Mouse (Mus musculus) myocyte (in vitro differentiated cells): ENCODE measurements at regions not wholly inside any gene's neighbourhood (a gene's known extent, or its start where the extent isn't known, plus 50 kb on each side); places are given as distances from the start of the nearest gene placed in this dataset.

Experiments
- H3K27me3 ChIP-seq: one replicate; pipeline ENCODE4 v1.6.1; 2011; ENCODE audit not compliant: control insufficient read depth, insufficient read depth, insufficient read length
- H3K36me3 ChIP-seq: one replicate; pipeline ENCODE4 v1.6.1; 2011; ENCODE audit not compliant: control insufficient read depth, insufficient read depth
- H3K4me2 ChIP-seq: one replicate; pipeline ENCODE4 v1.6.1; 2011; ENCODE audit warnings: low read depth, control low read depth
- H3K4me3 ChIP-seq: one replicate; pipeline ENCODE4 v1.5.1; 2011; ENCODE audit warnings: mild to moderate bottlenecking, control low read depth, moderate library complexity
- H3K79me2 ChIP-seq: one replicate; pipeline ENCODE4 v1.6.1; 2011; ENCODE audit not compliant: control insufficient read depth, insufficient read depth
- H3ac ChIP-seq: one replicate; pipeline ENCODE4 v1.6.1; 2011; ENCODE audit not compliant: control insufficient read depth, insufficient read length
- CEBPB ChIP-seq: IDR thresholded peaks from 2 replicates; pipeline ENCODE4 v1.6.1; 2011; ENCODE audit warnings: mild to moderate bottlenecking, moderate library complexity; ENCODE audit not compliant: poor library complexity, insufficient read depth, severe bottlenecking
- E2F4 ChIP-seq: IDR thresholded peaks from one replicate; pipeline ENCODE4 v1.6.1; 2011; ENCODE audit warnings: mild to moderate bottlenecking, control low read depth, moderate library complexity; ENCODE audit not compliant: insufficient read depth
- MAX ChIP-seq: IDR thresholded peaks from one replicate; pipeline ENCODE4 v1.6.1; 2011; ENCODE audit warnings: low read depth, mild to moderate bottlenecking, control low read depth
- MYOD1 ChIP-seq, 3 experiments: IDR thresholded peaks; one replicate each; pipeline ENCODE4 v1.6.1; 2011; ENCODE audit warnings: control low read depth in 2 of 3, low read depth in 2 of 3, mild to moderate bottlenecking in 2 of 3, moderate library complexity in 1 of 3; ENCODE audit not compliant: insufficient read length in 2 of 3, control insufficient read depth in 1 of 3
- MYOG ChIP-seq, 3 experiments: IDR thresholded peaks; one replicate each; pipeline ENCODE4 v1.6.1; 2011; ENCODE audit warnings: control low read depth in 2 of 3, low read depth in 2 of 3, mild to moderate bottlenecking in 2 of 3; ENCODE audit not compliant: insufficient read length in 2 of 3, control insufficient read depth in 1 of 3, insufficient read depth in 1 of 3
- POLR2A ChIP-seq: IDR thresholded peaks from one replicate; pipeline ENCODE4 v1.6.1; 2011; ENCODE audit warnings: low read depth, mild to moderate bottlenecking, control low read depth, moderate library complexity; ENCODE audit not compliant: insufficient read length
- POLR2AphosphoS2 ChIP-seq: IDR thresholded peaks from one replicate; pipeline ENCODE4 v1.6.1; 2011; ENCODE audit warnings: low read depth, control low read depth; ENCODE audit not compliant: insufficient read length
- REST ChIP-seq: IDR thresholded peaks from one replicate; pipeline ENCODE4 v1.6.1; 2011; ENCODE audit warnings: mild to moderate bottlenecking, control low read depth, moderate library complexity; ENCODE audit not compliant: insufficient read depth, insufficient read length
- SRF ChIP-seq: IDR thresholded peaks from one replicate; pipeline ENCODE4 v1.6.1; 2011; ENCODE audit warnings: low read depth; ENCODE audit not compliant: control insufficient read depth, insufficient read length
- TCF12 ChIP-seq: IDR thresholded peaks from one replicate; pipeline ENCODE4 v1.6.1; 2011; ENCODE audit warnings: mild to moderate bottlenecking, control low read depth; ENCODE audit not compliant: poor library complexity, insufficient read depth, severe bottlenecking
- TCF3 ChIP-seq: IDR thresholded peaks from one replicate; pipeline ENCODE4 v1.6.1; 2011; ENCODE audit warnings: low read depth, control low read depth; ENCODE audit not compliant: insufficient read length
- USF1 ChIP-seq: IDR thresholded peaks from one replicate; pipeline ENCODE4 v1.6.1; 2011; ENCODE audit warnings: low read depth, mild to moderate bottlenecking, control low read depth, moderate library complexity

GRCm38 (mm10) chr3:54490249-54490900 lies 129.5 kb downstream of the Postn start:
- TF ChIP-seq USF1 (no peak), POLR2AphosphoS2 (no peak), TCF3 (no peak), TCF12 (no peak), SRF (no peak), MAX (no peak), CEBPB (no peak), MYOD1 (IDR thresholded peaks at IDR 0.05; ENCODE audit: control insufficient read depth in 1 of 3, insufficient read length in 2 of 3, low read depth in 2 of 3) (no peak), MYOG (IDR thresholded peaks at IDR 0.05; ENCODE audit: control insufficient read depth in 1 of 3, insufficient read depth in 1 of 3, insufficient read length in 2 of 3, low read depth in 2 of 3) (no peak), POLR2A (no peak), REST (no peak), E2F4 (no peak)
- Histone ChIP-seq H3K27me3 (no peaks in the 10 kb centered on the region), H3K79me2 (no peaks in the 10 kb centered on the region), H3ac (no peak overlapping the region), H3K36me3 (no peaks in the 10 kb centered on the region), H3K4me3 (no peak overlapping the region), H3K4me2 (no peak overlapping the region)

GRCm38 (mm10) chr3:54493567-54493966 lies 132.7 kb downstream of the Postn start:
- TF ChIP-seq CEBPB, result no peak
- no peak for TF ChIP-seq TCF3
- TF ChIP-seq USF1, result no peak
- TF ChIP-seq MYOG (IDR thresholded peaks at IDR 0.05; ENCODE audit: control insufficient read depth in 1 of 3, insufficient read depth in 1 of 3, insufficient read length in 2 of 3, low read depth in 2 of 3), result no peak
- TF ChIP-seq POLR2A, result no peak
- no peak for TF ChIP-seq E2F4
- TF ChIP-seq SRF, result no peak
- TF ChIP-seq TCF12, result no peak
- no peak for TF ChIP-seq POLR2AphosphoS2

GRCm38 (mm10) chr3:54504997-54505396 lies 144.1 kb downstream of the Postn start:
- Histone ChIP-seq H3K27me3 (no peaks in the 10 kb centered on the region), H3K36me3 (no peaks in the 10 kb centered on the region), H3K79me2 (no peaks in the 10 kb centered on the region), H3K4me3 (no peak overlapping the region), H3K4me2 (no peak overlapping the region), H3ac (no peak overlapping the region)
- TF ChIP-seq CEBPB, result no peak
- TF ChIP-seq USF1, result no peak
- TF ChIP-seq MYOG (IDR thresholded peaks at IDR 0.05; ENCODE audit: control insufficient read depth in 1 of 3, insufficient read depth in 1 of 3, insufficient read length in 2 of 3, low read depth in 2 of 3), result no peak
- no peak for TF ChIP-seq TCF3
- no peak for TF ChIP-seq REST
- TF ChIP-seq MYOD1 (IDR thresholded peaks at IDR 0.05; ENCODE audit: control insufficient read depth in 1 of 3, insufficient read length in 2 of 3, low read depth in 2 of 3), result no peak
- TF ChIP-seq POLR2A, result no peak

More at GRCm38 (mm10) chr3:54493567-54493966, 132.7 kb downstream of the Postn start:
- Histone ChIP-seq H3K79me2 (no peaks in the 10 kb centered on the region), H3K4me3 (no peak overlapping the region), H3ac (no peak overlapping the region), H3K4me2 (no peak overlapping the region), H3K27me3 (no peaks in the 10 kb centered on the region), H3K36me3 (no peaks in the 10 kb centered on the region)

GRCm38 (mm10) chr3:54507575-54507974 lies 146.7 kb downstream of the Postn start:
- no peaks in the 10 kb centered on the region for H3K79me2 ChIP-seq
- H3K4me2 ChIP-seq, result no peak overlapping the region
- TF ChIP-seq POLR2A, result no peak
- TF ChIP-seq USF1, result no peak
- TF ChIP-seq POLR2AphosphoS2, result no peak
- no peak for TF ChIP-seq CEBPB
- TF ChIP-seq SRF, result no peak
- TF ChIP-seq TCF3, result no peak
- TF ChIP-seq MYOD1 (IDR thresholded peaks at IDR 0.05; ENCODE audit: control insufficient read depth in 1 of 3, insufficient read length in 2 of 3, low read depth in 2 of 3), result no peak
- TF ChIP-seq REST, result no peak
- TF ChIP-seq E2F4, result no peak
- no peak for TF ChIP-seq TCF12
- no peak for TF ChIP-seq MYOG (IDR thresholded peaks at IDR 0.05; ENCODE audit: control insufficient read depth in 1 of 3, insufficient read depth in 1 of 3, insufficient read length in 2 of 3, low read depth in 2 of 3)
- no peak for TF ChIP-seq MAX
- no peak overlapping the region for H3ac ChIP-seq
- H3K36me3 ChIP-seq, result no peaks in the 10 kb centered on the region
- no peak overlapping the region for H3K4me3 ChIP-seq
- H3K27me3 ChIP-seq, result no peaks in the 10 kb centered on the region

- Histone ChIP-seq H3K4me3 (no peak overlapping the region), H3K79me2 (no peaks in the 10 kb centered on the region), H3K4me2 (no peak overlapping the region), H3K27me3 (no peaks in the 10 kb centered on the region), H3ac (no peak overlapping the region), H3K36me3 (no peaks in the 10 kb centered on the region)
- no peak for TF ChIP-seq USF1
- TF ChIP-seq CEBPB, result no peak
- TF ChIP-seq MYOD1 (IDR thresholded peaks at IDR 0.05; ENCODE audit: control insufficient read depth in 1 of 3, insufficient read length in 2 of 3, low read depth in 2 of 3), result no peak
- TF ChIP-seq MAX, result no peak
- TF ChIP-seq POLR2A, result no peak
- no peak for TF ChIP-seq TCF12
- TF ChIP-seq REST, result no peak
- no peak for TF ChIP-seq MYOG (IDR thresholded peaks at IDR 0.05; ENCODE audit: control insufficient read depth in 1 of 3, insufficient read depth in 1 of 3, insufficient read length in 2 of 3, low read depth in 2 of 3)
Observed at GRCm38 (mm10) chr3:54508906-54509305, 148.0 kb downstream of the Postn start.
